Mouse (Mus musculus): Measurements from ENCODE around the gene a.

a gene

GRCm38 (mm10) chr2:155091743-155092075, 300.5 kb downstream of the a start:
- no peak for DNase-seq (ENCODE audit: low spot score in 2 of 2)

- DNase-seq (ENCODE audit: low spot score in 2 of 2): peak in 1 of 2 experiments; percentile 37
These were observed 302.2 kb downstream of the a start for GRCm38 (mm10) chr2:155093418-155093817.

- no peak for DNase-seq (ENCODE audit: low spot score in 2 of 2)
These were observed 307.6 kb downstream of the a start for GRCm38 (mm10) chr2:155098720-155099380.

GRCm38 (mm10) chr2:155099421-155099820, 308.2 kb downstream of the a start:
- peak; percentile 19 to 26 for DNase-seq (ENCODE audit: low spot score in 2 of 2)

GRCm38 (mm10) chr2:155099994-155100795, 309.0 kb downstream of the a start:
- no peak for DNase-seq (ENCODE audit: low spot score in 2 of 2)
